Mouse (Mus musculus) liver, adult 2 months (tissue): ENCODE measurements around the gene Arpin.

Experiments used
- CTCF ChIP-seq: fragments of 200-500 bp; IDR thresholded peaks from 2 replicates; pipeline ENCODE4 v1.5.1; 2011; ENCODE audit warnings: low read depth, low read length, control low read depth
- POLR2A ChIP-seq: fragments of 200-500 bp; IDR thresholded peaks from 2 replicates; pipeline ENCODE4 v1.6.1; 2011; ENCODE audit warnings: low read length, control low read depth; ENCODE audit not compliant: insufficient read depth; ENCODE audit errors: extremely low read depth

DNA sequence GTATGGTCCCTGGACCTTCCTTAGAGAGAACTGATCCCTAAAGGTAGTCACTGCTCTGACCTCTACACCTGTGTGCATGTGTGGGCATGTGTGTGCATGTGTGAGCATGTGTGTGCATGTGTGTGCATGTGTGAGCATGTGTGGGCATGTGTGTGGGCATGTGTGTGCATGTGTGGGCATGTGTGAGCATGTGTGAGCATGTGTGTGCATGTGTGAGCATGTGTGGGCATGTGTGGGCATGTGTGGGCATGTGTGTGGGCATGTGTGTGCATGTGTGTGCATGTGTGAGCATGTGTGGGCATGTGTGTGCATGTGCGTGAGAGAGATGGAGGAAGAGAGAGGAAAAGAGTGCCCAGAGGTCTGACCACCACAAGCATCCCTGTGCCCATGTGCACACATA is 19.7 kb upstream of the Arpin start:
- TF ChIP-seq CTCF (no peak), POLR2A (no peak)
